Mouse (Mus musculus) kidney, adult 2 months (tissue): Measurements from ENCODE around the gene Iars2.

ENCODE experiments used
- CTCF ChIP-seq: fragments of 200-500 bp; conservative IDR thresholded peaks from 2 replicates; pipeline ENCODE4 v1.5.1; 2011; ENCODE audit warnings: low read depth, mild to moderate bottlenecking, control low read depth, low read length, moderate library complexity, mixed read lengths; ENCODE audit not compliant: insufficient read depth, insufficient read length
- POLR2A ChIP-seq: fragments of 200-500 bp; IDR thresholded peaks from one replicate; pipeline ENCODE4 v1.6.1; 2011; ENCODE audit warnings: low read depth, low read length, control low read depth

DNA sequence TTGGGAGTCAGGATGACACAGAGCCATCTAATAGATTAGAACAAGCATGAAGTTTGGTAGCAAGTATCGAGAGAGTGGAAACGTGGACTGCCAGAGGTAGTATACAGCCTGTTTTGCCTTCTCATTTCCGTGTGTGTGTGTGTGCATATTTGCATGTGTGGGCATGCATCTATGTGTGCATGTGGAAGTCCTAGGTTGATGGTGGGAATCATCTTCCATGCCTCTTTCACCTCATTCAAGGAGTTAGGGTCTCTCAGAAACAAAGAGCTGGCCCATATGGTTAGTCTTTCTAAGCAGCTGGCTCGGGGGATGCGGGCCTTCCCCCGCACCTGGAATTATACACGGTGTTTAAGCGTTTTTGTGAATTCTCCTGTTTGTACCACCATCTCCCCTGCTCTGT is 655 bp upstream of the Iars2 start:
- TF ChIP-seq POLR2A (no peak), CTCF (no peak)
